Mouse (Mus musculus) colon, adult 2 months (tissue): Measurements from ENCODE around the gene Snrnp200. TPM values are rescaled to one million over a fixed set of nuclear protein-coding genes. Genes with fewer than 3 reads are reported as not detected.

Source experiments
- polyA plus RNA-seq: library from polyadenylated mRNA; depleted of rRNA; stranded (reverse); fragments of >200 nt; gene quantifications from 2 replicates; pipeline ENCODE4 v1.2.3, GENCODE M21; 2012; rRNA removed

Snrnp200 gene
- polyA plus RNA-seq = 25.6 and 26.6 TPM in 2 replicates

DNA sequence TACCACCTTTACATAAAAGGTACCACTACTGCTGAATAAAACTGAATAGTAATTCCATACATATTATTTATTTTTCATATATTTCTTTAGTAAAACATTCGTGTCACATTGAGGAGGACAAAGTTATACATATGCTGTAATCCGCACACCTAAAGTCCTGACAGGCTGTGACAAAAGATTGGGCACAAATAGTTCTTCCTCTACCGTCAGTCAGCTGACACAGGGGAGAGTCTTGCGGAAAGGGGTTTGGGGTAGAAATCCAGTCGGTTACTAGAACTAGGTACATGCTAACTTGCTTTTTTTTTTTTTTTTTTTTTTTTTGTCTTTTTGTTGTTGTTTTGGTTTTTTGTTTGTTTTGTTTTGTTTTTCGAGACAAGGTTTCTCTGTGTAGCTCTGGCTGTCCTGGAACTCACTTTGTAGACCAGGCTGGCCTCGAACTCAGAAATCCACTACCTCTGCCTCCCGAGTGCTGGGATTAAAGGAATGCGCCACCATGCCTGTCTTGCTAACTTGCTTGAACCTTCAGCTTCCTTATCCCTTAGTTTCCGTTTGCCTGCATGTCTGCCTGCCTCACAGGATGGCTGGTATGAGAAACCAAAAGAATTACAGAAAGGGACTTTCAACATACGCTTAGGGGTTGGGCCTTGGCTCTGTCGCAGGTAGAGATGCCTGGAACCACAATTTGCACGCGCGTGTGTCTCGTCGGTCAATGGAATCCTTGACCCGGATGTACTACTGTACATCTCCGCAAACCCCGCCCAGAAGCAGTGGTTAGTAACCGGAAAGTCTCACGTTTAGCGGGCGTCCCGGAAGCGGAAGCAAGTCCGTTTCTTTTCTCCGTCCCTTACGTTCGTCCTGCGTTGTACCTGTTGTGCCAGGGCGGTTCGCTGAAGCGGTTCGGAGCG, at the start of gene Snrnp200, which contains the start of gene 1810024B03Rik:
Gene Snrnp200 (plus strand): TSS at position 840 of the 905 bp plus-strand sequence.
Gene 1810024B03Rik (minus strand): TSS at position 734 of the 905 bp plus-strand sequence.

DNA sequence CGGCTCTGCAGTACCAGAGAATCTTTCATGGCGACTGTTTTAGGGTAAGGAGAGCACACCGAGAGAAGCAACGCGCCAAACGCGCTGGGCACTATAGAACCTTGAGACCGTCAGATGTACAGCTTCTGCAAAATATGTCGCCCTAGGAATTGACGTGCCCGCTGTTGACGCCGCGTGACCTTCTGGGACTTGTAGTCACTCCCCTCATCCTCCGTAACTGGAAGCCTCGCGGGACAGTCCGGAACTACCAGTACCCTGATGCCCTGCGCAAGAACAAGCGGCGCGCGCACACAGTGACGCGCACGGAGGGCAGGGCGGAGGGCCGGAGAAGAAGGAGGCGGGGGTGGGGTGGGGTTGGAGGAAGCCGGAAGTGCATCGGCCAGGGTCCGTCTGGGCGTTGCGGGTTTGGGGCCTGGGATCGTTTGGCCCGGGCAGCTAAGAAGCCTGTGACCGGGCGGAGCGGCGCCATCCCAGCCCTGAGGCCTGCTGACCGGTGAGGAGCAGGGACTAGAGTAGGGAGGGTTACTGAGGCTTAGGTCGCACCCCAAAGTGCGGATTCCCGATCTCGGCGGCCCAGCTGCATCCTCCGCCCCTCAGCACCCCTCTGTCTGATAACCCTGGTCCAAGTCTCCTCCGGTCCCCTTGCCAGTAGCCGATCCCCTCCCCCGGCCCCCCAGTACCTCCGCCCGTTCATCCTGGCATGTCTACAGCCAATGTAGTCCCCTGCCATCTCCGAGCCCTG, 39.6 kb downstream of the Snrnp200 start, which contains the start of the genes Ciao1 and Tmem127:
Gene Ciao1 (minus strand): TSS at position 225 of the 742 bp plus-strand sequence.
Gene Tmem127 (plus strand): TSS at position 317 of the 742 bp plus-strand sequence.

DNA sequence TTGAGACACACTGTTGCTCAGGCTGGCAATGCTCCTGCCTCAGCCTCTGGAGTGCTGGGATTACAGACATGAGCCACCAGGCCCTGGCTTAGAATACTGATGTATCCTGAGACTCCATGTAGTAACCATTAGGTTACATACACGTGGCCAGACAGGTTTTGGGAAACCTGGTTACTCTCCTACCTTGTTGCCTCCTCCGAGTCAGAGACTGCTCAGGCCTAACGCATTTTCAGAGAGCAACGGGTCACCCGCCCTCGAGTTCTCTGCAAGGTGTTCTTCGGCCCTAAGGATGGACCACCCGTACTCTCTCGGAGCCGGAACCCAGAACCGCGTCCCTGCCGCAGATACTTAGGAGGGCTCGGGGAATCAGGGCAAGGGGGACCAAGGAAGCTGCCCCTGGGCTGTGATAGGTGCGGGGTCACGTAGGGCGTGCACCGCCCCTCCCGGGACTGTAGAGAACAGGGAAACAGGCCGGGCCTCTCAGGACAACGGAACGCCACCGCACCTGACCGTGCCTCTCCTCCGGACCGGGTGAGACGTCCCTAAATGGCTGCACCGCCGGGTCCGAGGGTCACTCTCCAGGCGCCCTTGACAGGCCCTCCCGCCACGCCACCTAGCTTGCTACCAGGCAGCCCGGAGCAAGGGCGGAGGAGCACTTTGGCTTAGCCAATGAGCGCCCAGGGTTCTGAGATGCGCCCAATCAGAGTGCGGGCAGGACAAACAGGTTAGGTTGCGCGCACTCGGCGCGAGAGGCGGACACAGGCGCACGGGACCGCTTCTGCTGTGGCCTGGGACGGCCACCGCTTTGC, 61.5 kb downstream of the Snrnp200 start, which contains the start of gene Stard7:
Gene Stard7 (plus strand): TSS at position 728 of the 809 bp plus-strand sequence.

Other genes starting within 250 kb of the Snrnp200 start
- gene Ap4e1, start 199.7 kb upstream of the Snrnp200 start, polyA plus RNA-seq = 1.5 and 1.7 TPM in 2 replicates
- 3.8 TPM in 2 replicates for gene Blvra, start 137.7 kb upstream of the Snrnp200 start, polyA plus RNA-seq
- 2.4 and 2.7 TPM in 2 replicates for gene Ncaph, start 74.4 kb upstream of the Snrnp200 start, polyA plus RNA-seq
- 2.9 and 3.5 TPM in 2 replicates for gene Itpripl1, start 64.9 kb upstream of the Snrnp200 start, polyA plus RNA-seq
- gene 1810024B03Rik, start 106 bp upstream of the Snrnp200 start, polyA plus RNA-seq = 0.45 and 0.52 TPM in 2 replicates
- gene Ciao1, start 39.4 kb downstream of the Snrnp200 start, polyA plus RNA-seq = 52.3 and 56.8 TPM in 2 replicates
- gene Tmem127, start 39.5 kb downstream of the Snrnp200 start, polyA plus RNA-seq = 112 and 148 TPM in 2 replicates
- 60.3 and 81.2 TPM in 2 replicates for gene Stard7, start 61.8 kb downstream of the Snrnp200 start, polyA plus RNA-seq
- 5.4 and 6.0 TPM in 2 replicates for gene Dusp2, start 127.8 kb downstream of the Snrnp200 start, polyA plus RNA-seq
- not detected in 2 replicates for gene Astl, start 130.3 kb downstream of the Snrnp200 start, polyA plus RNA-seq
- 0.59 and 0.71 TPM in 2 replicates for gene Adra2b, start 154.8 kb downstream of the Snrnp200 start, polyA plus RNA-seq
- gene Gpat2, start 216.8 kb downstream of the Snrnp200 start, polyA plus RNA-seq = 0.13 and 0.25 TPM in 2 replicates
- 13.1 and 13.8 TPM in 2 replicates for gene Fahd2a, start 236.2 kb downstream of the Snrnp200 start, polyA plus RNA-seq